Mouse (Mus musculus) left cerebral cortex, adult 9 months (tissue): ENCODE data around the gene Slc29a4.
A peak's percentile ranks its signal among the peaks of the same experiment; 100 is the strongest.

Source experiments
- DNase-seq, 2 experiments: peaks; one replicate each; pipeline ENCODE4 v3.0.0; 2022; ENCODE audit warnings: low spot score in 2 of 2

The Slc29a4 gene

GRCm38 (mm10) chr5:142692248-142692647 is at the start of gene Slc29a4:
Gene Slc29a4, plus strand, starts transcription at chr5:142692512.
- peak; percentile 55 to 85 for DNase-seq

- DNase-seq: no peak
Measured at GRCm38 (mm10) chr5:142648162-142648561, 44.1 kb upstream of the Slc29a4 start.

- no peak for DNase-seq
Measured at GRCm38 (mm10) chr5:142649460-142650050, 42.8 kb upstream of the Slc29a4 start.

DNA sequence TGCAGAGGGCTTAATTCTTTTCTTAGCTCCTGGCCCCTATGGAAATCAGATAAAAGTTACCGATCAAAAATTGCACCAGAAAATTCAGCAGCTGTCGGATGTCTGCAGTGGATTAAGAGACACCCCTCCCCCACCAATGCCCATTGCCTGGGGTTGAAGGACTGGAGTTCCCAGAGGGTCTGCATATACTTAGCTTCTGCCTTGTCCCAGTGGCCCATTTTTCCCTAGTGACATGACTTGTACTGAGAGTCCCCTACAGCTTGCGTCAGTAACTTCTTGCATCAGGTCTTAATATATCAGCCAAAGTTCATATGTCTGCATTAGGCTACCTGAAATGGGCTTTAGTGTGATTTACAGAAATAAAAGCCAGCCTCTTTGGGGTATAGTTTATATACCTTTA is 41.9 kb upstream of the Slc29a4 start:
- no peak for DNase-seq

GRCm38 (mm10) chr5:142650794-142651497 is 41.4 kb upstream of the Slc29a4 start:
- DNase-seq: no peak

GRCm38 (mm10) chr5:142652266-142652665 is 40.0 kb upstream of the Slc29a4 start:
- no peak for DNase-seq

GRCm38 (mm10) chr5:142660656-142661434 is 31.5 kb upstream of the Slc29a4 start:
- DNase-seq: no peak

DNA sequence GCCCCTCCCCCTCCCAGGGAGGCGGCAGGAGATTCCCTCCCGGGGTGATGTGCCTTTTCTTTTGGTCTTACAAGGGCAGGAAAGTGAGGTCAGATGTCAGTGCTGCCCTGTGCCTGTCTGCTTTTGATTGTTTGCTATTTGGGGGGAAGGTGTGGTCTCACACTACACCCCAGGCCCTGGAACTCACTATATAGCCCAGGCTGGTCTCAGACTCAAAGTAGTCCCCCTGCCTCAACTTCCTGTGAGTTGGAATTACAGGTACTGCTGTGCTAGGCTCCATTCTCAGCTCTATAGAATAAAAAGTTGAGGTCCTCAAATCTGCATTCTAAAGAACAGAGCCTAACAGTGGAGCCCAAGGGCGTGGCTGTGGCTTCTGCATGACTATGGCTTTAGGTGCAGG is 24.4 kb upstream of the Slc29a4 start:
- DNase-seq: no peak

DNA sequence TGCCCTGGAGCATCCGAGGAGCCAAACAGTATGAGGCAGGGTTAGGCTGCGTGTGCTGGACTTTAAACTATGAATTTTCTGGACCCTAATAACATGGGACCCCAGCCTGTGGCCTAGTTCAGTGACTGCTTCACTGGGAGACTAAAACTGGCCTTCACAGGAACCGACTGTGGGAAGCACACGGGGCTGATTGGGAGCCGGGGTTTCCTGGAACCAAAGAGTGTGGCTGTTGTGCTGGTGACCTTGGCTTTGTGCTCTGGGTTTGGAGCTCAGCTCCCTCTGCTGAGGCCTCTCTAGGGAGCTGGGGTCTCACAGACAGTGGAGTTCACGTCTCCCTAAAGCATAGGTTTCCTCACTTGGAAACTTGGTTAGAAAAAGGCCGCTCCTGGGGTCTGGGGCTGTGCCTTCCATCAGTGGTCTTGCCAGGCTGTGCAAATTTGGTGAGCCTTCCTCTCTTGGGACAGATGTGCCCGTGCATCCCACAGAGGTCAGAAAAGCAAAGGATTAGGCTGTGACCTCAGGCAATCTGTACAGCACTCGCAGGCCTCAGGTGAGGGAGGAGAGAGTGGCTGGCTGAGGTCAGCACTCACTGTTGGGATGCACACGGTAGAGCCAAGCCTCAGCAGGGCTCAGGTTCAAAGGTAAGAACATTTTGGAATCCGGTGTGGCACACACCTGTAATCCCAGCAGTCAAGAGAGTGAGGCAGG is 23.6 kb upstream of the Slc29a4 start:
- DNase-seq: no peak

DNA sequence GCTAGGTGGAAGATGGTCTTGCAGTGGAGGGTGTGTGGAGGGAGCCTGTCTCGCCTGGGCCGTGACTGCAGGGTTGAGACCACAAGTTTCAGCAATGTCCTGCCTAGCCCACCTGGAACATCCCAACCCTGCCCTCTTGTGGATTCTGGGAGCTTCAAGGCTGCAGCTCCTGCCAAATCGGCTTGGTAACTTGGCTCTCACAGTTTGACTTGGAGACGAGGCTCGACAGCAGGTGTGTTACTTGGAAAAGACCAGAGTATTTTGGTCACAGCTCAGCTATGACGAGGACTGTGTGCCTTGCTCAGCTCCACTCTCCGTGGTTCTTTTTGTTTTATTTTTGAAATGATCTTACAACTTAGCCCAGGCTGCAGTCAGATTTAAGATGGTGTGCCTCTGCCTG is 22.6 kb upstream of the Slc29a4 start:
- peak in 1 of 2 experiments; percentile 60 for DNase-seq

- DNase-seq: no peak
Measured at GRCm38 (mm10) chr5:142673082-142673481, 19.2 kb upstream of the Slc29a4 start.

GRCm38 (mm10) chr5:142678141-142678571 is 14.2 kb upstream of the Slc29a4 start:
- no peak for DNase-seq

GRCm38 (mm10) chr5:142679065-142679464 is 13.2 kb upstream of the Slc29a4 start:
- DNase-seq: no peak

DNA sequence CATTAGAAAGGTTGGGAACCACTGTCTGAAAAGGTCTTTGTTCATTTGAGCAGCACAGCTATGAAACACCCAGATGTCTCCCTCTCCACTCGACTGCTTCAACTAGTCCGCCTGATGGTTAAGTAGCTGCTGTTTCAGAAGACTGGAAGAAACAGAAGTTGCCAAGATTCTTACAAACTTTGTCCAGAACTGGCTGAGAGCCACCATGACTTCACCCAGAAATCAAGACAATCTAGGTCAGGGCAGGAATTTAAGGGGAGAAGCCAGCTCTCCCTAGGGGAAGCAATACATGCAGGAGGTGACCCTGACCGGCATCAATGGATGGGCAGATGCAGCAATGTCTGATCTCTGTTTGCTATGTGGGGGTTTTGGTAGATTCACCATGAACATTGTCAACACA is 10.4 kb upstream of the Slc29a4 start:
- no peak for DNase-seq

DNA sequence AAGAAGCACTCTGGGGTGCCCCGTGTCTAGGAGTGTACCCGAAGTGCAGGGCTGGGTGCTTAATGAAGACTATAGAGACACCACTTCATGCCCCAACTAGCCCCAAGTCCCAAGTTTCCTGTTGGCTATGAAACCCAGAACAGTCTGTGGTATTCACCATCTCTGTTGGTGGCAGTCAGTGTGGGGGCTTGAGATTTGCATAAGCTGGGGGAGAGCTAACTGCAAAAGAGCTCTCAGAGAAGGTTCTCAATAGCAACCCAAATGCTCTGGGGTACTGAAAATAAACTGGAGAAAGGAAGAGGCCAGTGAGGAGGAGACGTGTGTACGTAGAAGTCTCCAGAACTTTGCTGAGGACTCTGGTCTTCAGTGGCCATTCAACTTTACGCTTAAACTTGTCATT is 9.8 kb upstream of the Slc29a4 start:
- no peak for DNase-seq

DNA sequence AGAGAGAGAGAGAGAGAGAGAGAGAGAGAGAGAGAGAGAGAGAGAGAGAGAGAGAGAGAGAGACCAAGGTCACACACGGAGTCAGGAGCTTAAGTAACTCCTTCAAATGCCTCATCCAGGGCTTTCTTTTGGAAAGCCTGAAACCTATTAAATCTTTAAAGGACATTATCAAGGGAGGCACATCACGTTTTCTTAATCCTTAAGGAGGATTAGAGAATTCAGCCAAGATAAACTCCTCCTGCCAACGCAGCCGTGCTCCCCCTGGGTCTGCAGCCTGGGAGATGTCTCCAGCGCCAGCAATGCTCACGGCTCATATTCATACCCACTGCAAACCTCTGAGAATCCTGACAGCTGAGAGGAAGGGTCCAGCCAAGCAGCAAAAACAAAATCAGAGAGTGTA is 3.4 kb upstream of the Slc29a4 start:
- no peak for DNase-seq

DNA sequence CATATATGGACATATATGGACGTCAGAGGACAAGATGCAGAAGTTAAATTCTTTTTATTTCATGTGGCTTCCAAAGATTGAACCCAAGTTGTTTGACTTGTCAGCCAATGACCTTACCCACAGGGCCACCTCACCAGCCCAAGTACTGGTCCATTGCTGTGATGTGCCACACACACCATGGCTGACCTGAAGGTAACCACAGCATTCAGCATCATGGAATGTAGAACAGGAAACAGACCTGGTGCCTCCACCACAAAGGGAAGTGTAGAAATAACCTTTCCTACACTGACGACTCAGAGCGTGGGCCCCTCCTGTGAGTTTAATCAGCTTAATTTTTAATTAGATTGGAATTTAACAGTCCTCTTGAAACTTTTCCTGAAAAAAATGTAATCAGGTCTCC is 2.0 kb upstream of the Slc29a4 start:
- no peak for DNase-seq

- no peak for DNase-seq
Measured at GRCm38 (mm10) chr5:142692971-142693737, 842 bp downstream of the Slc29a4 start.

- DNase-seq: no peak
Measured at GRCm38 (mm10) chr5:142693738-142694430, 1.6 kb downstream of the Slc29a4 start.

GRCm38 (mm10) chr5:142694627-142695340 is 2.5 kb downstream of the Slc29a4 start:
- peak in 1 of 2 experiments; percentile 41 for DNase-seq
